32 mouse cellular contexts compared by ENCODE assay signal in genomic region chr14:43830385-43830784, GRCm38 (mm10). TPM values are rescaled to one million over a fixed set of nuclear protein-coding genes. Genes with fewer than 3 reads are reported as not detected.
"Had no signal": no experiment of that assay in that cellular context is flagged by ENCODE, and none has a peak within 500 bp of the region (broad histone marks: within the 10 kb centered on the region; RNA-seq: fewer than 3 reads in every experiment).

No protein-coding gene starts in this region.

RNA-seq across cellular contexts. Expression of gene Ear1, which starts 44.9 kb away (rescaled TPM):
- total RNA-seq: gastrocnemius, adult 2 months; gastrocnemius, postnatal 25 days; gastrocnemius, postnatal 4 days; heart, adult 18-20 months; heart, postnatal 10 days; heart, postnatal 25 days; heart, postnatal 4 days; hindbrain, postnatal 0 days; layer of hippocampus, adult 2 months; layer of hippocampus, postnatal 10 days; layer of hippocampus, postnatal 25 days; left cerebral cortex, adult 2 months; left cerebral cortex, postnatal 14 days; left cerebral cortex, postnatal 36 days had no signal
- polyA plus RNA-seq: heart, embryonic 10.5 days; heart, embryonic 14.5 days; hindbrain, embryonic 11.5 days; hindbrain, embryonic 13.5 days; hindbrain, embryonic 15.5 days; hindbrain, postnatal 0 days; intestine, embryonic 14.5 days; intestine, embryonic 16.5 days; kidney, embryonic 14.5 days; kidney, embryonic 16.5 days; limb, embryonic 10.5 days; limb, embryonic 12.5 days had no signal

RNA-seq across cellular contexts. Expression of gene Gm8180, which starts 45.8 kb away (rescaled TPM):
- total RNA-seq: gastrocnemius, adult 2 months; gastrocnemius, postnatal 10 days; gastrocnemius, postnatal 25 days; gastrocnemius, postnatal 4 days; heart, adult 18-20 months; heart, adult 8-10 months; heart, postnatal 10 days; heart, postnatal 25 days; heart, postnatal 4 days; hindbrain, postnatal 0 days; layer of hippocampus, adult 2 months; layer of hippocampus, postnatal 10 days; layer of hippocampus, postnatal 25 days; left cerebral cortex, adult 2 months; left cerebral cortex, postnatal 14 days; left cerebral cortex, postnatal 36 days had no signal
- polyA plus RNA-seq: frontal cortex, adult 2 months; heart, embryonic 10.5 days; heart, embryonic 12.5 days; heart, embryonic 14.5 days; heart, embryonic 16.5 days; hindbrain, embryonic 11.5 days; hindbrain, embryonic 13.5 days; hindbrain, embryonic 15.5 days; hindbrain, postnatal 0 days; intestine, embryonic 14.5 days; intestine, embryonic 16.5 days; kidney, embryonic 14.5 days; kidney, embryonic 16.5 days; limb, embryonic 10.5 days; limb, embryonic 12.5 days; limb, embryonic 14.5 days; liver, embryonic 11.5 days had no signal
